Mouse (Mus musculus): Measurements from ENCODE around the gene Tmprss13.

Gene Tmprss13

DNA sequence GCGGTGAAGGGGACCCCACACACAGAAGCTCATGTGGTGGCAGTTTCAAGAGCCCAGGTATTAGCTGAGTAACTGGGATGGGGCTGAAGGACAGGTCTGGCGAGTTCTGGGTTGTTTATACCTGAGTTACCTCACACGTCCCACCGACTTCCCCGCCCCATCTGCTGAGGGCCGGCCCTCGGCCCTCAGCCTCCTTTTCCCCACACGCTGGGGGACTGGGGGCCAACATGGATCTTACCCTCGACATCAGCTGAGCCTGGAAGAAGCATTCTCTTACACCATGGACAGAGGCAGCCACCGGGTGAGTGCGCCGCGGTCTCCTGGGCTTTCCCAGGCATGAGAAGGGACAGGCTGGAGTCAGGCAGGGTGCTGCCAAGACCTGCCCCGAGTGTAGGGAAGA is at the start of gene Tmprss13:
Tmprss13 (plus strand) TSS at position 246 of the 400 bp plus-strand sequence.
- DNase-seq = no peak

DNA sequence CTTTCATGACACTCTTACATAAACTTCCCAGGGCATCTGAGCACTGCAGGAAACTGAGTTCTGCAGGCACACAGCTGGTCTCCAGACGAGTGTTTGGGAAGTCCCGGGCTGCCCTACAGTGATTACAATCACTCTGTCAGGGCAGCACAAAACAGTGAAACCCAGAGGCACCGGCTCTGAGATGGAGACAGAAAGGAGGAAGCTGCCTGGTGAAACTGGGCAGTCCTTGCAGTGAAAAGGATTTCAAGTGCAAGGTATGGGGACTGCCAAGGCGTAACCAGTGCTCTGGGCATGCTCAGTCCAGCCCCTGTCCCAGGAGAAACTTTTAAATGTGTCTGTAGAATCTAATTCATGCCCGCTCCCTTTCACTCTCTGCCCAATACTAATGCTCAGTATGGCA is 46.7 kb upstream of the Tmprss13 start:
- peak; percentile 46 for DNase-seq

DNA sequence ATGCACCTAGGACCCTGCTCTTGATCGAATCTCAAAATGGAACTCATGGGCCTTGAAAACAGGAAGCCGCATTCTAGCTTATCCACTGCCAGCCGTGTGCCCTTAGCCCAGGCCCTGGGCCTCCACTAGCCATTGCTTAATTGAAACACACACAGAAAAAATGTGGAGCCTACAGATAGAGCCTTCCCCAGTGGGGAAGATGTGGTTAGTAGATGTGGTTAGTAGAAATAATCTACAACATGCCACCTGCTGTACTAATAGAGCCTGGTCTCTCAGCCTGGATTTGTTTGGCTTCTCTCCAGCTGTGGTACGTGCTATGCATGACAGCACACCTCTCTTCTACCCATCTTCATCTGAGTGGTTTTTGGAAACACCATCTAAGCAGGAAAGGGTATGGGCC is 44.7 kb upstream of the Tmprss13 start:
- DNase-seq = no peak

DNA sequence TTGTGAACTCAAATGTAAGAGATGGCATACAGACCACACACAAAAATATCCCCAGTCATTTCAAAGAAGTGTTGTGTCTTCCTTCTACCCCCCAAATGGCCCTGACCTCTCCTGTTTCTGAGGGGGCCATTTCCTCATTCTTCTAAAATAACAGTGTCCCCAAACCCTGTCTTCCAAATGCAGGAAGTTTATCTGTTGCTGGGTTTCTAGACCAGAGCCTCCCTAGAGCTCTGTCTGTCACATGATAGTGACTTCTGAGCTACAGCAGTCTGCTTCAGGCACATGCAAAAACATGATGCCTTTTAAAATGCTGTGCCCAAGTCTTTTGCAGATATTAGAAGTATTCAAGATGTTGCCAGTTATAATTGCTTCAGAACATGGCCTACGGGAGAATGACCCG is 44.3 kb upstream of the Tmprss13 start:
- peak; percentile 44 for DNase-seq

DNA sequence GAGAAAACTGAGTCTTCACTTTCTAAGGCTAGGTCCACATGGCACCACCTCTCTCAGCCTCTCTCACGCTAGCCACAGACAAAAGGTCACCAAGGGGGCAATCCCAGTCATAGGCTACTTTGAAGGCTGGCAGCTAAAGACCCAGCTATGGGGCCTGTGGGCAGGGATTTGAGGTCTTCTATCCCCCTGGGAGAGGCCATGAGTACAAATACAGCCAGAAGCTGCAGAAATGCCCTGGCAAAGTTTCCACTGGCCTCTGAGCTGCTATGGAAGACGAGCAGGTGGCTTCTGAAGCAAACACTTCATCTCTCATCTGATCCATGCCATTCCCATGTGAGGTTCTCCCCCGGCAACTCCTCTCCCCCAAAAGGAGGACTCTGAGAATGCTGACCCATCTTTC is 38.8 kb upstream of the Tmprss13 start:
- no peak for DNase-seq

DNA sequence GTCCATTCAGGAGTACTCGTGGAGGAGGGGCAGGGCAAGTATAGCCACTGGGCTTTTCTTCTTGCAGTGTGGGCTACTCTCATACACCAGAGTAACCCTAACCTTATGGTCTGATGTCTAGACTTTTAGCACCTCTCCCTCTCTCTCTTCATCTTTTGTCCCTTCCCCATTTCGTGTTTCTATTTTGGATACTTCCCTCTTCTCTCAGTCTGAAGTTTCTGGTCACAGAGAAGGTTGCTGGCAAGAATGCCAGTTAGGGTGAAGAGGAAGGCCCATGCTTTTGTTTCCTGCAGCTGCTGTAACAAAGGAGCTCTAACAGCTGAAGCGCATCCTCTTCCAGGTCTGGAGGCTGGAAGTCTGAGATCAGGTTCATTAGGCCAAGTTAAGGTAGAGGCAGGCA is 38.0 kb upstream of the Tmprss13 start:
- peak; percentile 42 for DNase-seq

DNA sequence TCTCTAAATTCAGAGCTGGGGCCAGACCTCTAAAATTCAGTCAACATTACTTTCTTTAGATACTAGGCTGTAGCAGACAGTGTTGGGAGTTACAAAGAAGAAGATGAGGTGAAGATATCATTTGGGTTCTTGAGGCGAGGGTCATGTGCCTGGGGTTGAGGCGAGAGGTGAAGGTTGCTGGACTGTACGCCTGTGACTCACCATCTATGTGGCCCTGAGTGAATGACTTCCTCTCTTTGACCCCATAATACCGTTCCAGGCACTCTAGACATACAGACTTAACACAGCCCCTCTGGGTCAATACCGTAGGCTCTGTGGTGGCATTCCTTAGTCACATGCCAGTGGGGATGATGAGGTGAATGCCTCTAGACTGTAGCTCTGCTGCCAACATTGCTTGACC is 36.4 kb upstream of the Tmprss13 start:
- DNase-seq = no peak

DNA sequence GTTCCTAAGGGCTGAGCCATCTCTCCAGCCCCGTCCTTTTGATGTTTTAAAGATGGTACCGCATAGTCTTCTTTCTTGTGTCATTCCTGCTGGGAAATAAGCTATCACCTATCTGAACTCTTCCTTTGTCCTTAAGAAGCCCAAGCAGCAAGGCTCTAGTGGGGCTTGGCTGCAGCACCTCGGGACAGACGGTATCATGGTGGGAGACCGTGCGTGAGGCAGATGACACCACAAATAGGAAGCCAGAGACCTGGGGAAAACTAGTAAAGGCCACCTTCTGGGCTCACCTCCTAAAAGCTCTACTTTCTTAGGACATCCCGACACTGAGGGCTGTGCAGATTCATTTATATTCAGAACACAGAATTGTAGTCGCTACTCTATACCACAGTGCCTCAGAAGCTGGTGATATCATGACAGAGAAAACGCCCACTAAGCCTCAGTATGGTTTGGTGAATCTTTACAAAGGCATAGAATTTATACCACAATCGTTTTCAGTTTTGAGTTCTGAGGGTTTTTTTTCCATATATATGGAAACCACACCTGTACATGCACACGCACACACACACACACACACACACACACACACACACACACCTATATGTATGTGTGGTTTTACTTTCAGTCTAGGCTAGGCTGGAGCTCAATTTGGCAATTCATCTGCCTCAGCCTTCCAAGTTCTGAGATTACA is 27.3 kb upstream of the Tmprss13 start:
- no peak for DNase-seq

DNA sequence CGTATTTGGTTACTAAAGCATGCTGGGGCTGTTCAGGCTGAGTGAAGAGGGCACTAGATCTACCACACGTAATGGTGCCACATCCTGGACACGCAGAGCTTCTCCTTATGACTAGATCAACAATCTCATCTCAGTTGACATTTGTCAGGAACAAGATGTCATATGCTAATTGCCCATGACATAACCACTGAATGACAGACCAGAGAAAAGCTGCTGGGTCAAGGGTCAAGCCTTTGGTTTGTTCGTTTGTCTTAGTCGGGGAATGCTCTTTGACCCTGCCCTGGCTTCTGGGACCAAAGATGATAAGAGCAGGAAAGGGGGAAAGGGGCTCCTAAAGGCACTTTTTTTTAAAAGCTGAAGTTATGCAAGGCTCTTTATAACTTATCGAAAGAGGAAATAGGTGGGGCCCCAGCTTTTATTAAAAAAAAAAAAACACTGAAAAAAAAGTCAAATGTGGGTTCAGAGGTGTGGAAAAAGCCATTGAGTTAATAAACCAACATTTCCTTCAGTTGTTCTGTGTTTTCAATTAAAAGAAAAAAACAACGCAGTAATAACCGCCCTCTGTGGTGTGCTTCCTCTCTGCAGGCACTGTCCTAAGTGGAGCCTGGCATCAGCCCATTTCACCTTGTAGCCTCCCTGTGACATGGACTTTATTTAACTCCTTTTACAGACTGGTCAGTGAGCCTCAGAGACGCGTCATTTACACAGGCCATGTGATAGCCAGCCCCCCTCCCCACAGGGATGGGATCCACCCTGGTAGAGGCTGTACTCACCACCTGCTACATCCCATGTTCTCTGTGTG is 24.5 kb upstream of the Tmprss13 start:
- DNase-seq = no peak

DNA sequence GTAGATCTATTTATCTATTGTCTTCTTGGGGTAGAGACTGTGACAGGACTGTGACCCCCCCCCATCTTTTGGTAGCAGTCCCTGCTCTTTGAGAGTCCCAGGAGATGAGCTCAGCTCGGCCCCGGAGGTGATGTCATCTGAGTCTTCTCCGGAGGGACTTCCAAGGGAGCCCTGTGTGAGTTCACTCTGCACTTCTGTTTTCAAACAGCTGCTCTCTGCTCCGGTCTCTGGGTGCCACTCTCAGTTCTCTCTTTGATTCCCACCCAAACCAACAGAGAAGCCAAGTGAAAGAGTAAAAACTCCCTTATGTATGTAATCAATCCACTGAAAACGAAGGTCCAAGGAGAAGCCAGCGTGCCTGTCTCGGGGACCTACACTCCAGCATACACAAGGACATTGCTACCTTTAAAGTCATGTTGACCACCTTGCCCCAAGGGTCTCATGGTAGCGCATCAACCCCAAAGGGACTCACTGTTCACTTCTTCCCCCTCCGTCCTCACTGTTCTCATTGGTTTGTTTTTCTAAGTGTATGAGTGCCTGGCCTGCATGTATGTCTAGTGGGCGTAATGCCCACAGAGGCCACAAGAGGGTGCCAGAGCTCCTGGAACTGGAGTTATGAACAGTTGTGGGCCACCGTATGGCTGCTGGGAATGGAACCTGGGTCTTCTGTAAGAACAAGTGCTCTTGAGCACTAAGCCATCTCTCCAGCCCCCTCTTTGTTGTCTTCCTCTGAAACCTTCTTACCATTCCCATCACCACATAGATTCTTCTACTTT is 19.5 kb upstream of the Tmprss13 start:
- DNase-seq = peak; percentile 71

DNA sequence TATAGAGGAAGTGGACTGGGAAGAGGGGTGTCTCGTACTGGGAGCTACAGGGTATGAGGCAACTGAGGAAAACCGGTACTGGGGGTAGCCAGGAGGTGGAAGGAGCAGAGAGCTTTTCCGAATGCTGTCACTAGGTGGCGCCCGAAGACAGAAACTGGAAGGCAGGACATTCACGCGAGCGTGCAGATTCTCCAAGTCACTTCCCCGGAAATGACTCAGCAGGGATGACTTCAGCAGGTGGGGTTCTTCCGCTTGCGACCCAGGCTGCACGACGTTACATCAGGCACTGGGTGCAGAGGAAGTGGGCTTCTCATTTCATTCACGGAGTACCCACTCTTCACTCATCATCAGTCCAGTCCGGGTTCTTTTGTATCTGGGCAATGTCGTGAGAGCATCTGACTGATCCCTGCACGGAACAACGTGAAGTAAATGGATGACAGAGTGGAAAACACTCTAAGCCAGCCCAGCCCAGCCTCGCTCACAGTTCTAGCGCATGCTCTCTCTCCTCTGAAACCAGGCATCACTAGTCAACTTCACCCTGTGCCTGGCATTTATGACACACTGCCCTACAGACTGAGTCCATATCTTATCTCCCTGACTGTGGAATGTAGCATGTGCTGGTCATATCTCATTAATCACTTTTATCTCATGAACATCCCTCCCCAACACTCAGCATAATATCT is 18.3 kb upstream of the Tmprss13 start:
- DNase-seq = peak; percentile 95

DNA sequence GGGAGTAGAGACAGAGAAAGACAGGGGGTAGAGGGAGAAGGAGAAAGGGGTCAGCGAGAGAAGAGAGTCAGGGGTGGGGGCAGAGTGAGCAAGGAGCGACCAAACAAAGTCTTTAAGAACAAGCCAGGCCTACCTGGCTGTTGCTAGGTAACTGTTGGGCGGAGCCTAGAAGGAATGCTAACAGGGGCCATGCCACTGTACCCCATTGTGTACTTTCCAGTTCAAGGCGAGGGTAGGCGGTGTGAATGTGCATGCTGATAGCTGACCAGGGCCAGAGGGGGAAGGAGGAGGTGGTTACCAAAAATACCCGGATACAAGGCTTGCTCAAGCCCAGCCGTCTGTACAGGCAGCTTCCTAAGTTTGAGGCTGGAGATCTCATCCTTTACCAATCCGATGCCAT is 17.1 kb upstream of the Tmprss13 start:
- DNase-seq = peak; percentile 37

DNA sequence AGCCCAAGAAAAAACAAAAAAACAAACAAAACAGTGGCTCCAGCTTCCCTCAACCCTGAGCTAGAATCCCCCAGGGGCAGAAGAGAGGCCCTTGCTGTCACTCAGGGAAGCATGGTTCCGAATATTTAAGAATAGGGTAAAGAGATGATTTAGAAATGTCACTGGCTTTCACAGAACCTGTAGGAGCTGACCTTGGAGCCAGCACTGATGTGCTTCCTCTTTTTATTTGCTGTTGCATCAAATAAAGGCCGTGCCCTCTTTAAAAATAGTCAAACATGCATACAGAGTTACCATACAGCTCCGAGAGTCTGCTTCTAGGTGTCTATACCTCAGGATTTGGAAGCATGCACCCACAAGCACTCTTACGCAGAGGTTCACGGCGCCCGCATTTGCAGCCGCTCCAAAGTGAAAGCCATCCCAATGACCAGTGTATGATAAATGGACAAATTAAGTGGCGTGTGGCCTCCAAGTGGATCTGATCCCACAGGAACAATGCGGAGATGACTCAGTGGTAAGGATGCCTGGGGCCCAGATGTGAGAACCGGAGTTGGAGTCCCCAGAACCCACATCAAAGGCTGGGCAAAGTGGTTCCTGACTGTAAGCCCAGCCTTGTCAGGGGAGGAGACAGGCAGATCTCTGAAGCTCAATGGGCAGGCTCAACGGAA is 12.0 kb upstream of the Tmprss13 start:
- DNase-seq = no peak

DNA sequence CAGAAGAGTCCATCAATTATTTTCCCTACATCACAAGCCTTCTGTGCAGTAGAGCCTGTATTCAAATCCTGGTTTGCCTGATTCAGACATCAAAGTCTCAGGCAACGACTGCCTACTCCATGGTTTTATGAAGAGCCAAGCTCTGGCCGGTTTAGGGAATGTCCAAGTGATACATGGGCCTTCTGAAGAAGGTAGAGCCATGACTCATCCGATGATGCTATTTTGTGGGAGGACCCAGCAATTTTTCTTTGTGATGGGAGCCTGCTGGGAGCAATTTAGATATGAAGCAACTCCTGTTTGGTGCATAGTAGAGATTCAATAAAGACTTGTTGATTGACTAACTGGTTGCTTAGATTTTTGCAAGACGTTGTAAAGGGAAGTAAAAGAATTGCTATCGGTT is 10.4 kb upstream of the Tmprss13 start:
- DNase-seq = no peak

DNA sequence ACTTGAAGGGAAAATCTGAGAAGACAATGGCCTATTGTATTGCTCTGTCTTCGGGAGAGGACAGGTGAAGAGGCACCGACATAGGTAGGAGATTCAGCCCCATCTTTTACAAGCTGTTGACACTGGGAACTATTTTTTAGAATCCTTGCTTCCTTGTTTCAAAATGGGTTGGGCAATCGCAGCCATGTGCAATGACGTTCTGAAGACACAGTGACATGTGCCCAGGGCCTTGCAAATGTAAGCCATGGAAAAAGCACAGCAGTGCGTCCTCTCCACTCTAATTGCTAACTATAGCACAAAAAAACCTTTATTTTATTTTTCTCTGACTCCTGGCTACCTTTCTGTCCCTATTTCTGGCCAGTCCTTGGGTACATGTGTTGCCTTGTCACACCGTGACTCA is 7.0 kb upstream of the Tmprss13 start:
- DNase-seq = no peak

DNA sequence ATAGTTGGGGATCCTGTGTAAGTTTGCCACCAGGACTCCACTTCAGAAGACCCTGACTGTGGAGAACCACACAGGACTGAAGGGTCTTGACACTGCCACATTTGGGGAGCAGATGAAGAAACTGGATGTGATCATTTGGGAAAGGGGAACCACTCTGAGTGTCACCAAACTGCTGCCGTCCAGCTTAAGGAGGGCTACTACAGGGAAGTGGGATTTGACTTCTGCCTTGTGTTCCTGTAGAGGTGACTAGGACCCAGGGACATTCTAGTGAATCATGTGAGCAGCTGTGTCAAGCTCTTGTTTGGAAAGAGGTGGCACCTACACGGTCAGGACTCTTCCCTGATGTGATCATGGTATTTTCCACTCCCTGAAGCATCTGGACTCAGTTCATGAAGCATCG is 5.0 kb upstream of the Tmprss13 start:
- DNase-seq = no peak

DNA sequence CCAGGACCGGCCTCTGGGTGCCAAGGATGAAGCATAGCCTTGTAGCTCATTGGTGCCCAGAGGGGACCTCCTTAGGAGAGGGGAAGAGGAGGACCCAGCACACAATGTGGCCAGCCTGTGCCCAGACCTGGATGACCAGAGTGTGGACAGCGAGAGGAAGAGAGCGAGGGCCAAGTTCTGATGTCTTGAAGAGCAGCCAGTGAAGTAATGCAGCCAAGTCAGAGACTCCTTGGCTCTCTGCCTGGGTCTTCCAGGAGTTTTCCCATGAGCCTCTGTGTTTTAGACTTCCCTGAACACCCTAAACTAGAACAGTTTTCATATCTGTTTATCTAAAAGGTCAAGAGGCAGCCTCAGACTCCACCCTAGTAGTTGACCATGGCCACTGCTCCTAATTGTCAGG is 1.3 kb upstream of the Tmprss13 start:
- DNase-seq = no peak

DNA sequence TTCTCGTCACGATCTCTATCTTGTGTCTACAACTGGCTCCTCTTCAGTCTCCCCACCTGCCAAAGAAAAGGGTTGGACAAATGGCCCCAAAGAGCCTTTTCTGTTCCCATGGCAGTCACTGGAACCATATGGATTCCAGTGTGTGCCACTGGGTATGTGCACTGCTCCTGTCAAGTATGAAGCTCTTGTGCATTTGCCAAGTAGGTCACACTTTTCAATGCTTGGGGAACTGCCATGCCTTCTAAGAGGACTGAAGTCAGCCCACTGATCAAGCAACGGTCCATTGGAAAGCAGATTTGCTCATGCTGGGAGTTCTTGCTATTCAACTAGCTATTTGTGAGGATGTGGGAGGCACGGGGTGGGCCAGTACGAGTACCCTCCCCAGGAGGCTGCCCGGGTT is 2.6 kb downstream of the Tmprss13 start:
- DNase-seq = no peak

DNA sequence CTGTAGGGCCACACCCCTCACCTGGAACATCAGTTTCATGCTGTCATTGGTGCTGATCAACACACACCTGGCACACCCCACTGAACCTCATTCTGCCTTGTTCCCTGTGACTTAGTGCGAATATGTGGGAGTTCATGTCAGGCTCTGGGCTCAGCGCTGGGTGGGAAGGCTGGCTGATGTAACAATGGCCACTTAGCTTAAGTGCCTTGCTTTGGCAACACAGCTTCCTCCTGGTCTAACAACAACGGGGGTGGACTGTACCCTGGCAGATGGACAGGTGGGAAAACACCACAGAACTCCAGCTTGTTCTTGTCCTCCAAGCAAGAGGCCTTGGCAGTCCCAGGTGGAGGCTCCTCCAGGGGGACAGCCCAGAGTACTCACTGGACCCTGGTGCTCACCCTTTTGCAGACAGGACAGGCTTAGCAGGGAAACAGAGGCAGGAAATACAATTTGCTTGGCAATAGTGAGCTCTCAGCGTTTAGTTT is 3.1 kb downstream of the Tmprss13 start:
- no peak for DNase-seq

DNA sequence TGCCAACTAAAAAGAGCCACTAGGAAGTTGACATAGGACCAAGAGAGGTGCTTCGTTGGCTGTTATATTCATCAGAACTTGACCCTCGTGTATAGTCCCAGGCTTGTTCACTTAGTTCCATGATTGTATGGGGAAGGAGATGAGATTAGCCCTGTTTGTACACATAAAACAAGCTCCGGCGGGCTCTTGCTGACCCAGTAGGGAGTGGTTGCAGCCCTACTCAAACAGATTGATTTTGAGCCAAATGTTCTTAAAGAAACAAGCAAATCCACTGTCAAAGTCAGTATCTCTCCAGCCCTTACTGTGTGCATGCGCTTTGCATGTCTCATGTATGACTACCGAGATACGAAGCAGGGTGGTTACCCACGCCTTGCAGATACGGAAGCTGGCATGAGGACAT is 7.5 kb downstream of the Tmprss13 start:
- DNase-seq = no peak

DNA sequence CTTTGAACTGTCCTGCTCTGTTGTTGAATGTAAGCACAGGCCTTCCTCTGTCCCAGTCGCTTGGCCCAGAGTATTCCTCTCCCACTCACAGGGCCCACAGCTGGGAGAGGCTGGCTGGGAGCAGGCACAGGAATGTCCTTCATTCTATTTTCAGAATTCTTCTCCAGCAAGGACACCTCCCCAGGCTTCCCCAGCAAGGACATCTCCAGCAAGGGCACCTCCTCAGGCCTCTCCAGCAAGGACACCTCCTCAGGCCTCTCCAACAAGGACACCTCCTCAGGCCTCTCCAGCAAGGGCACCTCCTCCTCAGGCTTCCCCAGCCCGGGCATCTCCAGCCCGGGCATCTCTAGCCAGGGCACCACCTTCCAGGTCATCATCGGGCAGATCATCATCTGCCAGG is 9.4 kb downstream of the Tmprss13 start:
- no peak for DNase-seq

DNA sequence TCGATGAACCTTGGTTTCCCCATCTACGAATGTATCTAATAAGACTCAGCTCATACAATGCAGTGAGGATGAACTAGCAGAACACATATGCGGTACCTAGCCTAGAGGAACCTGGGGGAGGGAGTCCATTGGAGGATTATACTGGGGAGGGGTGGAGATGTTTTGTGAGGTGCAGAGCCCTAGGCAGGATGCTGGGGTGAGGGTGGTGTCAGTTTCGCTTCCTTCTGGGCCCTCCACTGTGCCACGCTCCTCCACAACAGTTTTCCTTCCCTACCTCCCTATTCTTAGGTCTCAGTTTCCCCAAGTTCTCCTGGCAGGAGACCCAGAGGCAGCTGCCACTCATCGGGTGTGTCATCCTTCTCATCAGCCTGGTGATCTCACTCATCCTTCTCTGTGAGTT is 10.7 kb downstream of the Tmprss13 start:
- no peak for DNase-seq

DNA sequence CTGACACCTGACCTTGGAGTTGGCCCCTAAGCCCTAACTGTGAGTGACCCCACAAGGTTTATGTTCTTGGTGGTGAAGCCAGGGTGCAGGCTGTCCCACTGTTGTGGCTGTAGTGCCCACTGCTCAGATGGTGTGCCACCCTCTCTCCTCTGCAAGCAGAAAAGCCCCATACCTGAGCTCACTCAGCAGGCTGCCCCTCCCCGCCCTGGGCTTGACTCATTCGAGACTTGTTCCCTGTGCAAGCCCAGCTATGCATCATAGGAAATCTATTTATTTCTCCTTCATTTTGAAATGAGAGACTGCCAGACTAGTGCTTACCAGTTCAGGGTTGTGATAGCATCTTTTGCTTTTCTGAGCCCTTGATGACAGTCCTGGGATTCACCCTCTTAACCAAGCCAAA is 18.5 kb downstream of the Tmprss13 start:
- DNase-seq = no peak

All from layer of hippocampus, adult 9-11 months (tissue).